Mouse (Mus musculus): ENCODE measurements at regions not wholly inside any gene's neighbourhood (a gene's known extent, or its start where the extent isn't known, plus 50 kb on each side); places are given as distances from the start of the nearest gene placed in this dataset.
"Not testable (repeated sequence)": the region's sequence is repeated elsewhere in the genome, so short reads cannot be mapped to it uniquely, and the experiment has no call there.

- DNase-seq (ENCODE audit: low spot score): not testable (repeated sequence)
These were observed 1385.4 kb upstream of the 1700008P02Rik start for GRCm38 (mm10) chr3:8005684-8006083.

DNA sequence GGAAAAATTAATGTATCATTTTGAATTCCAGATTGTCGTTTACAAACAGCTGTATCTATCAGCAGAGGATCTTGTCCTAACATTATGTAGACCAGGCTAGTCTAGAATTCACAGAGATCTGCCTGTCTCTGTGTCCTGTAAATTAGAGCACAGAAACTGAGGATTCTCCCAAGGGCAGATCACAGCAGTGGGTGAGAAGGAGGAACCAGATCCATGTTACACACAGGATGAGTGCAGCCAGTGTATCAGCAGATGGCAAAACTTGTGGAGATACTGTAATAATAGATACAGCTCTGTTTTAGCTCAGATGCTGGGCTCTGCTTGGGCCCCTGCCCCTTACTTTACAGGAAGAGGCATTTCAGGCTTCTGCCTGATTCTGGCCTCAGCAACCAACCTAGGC is 1384.0 kb upstream of the 1700008P02Rik start:
- DNase-seq (ENCODE audit: low spot score): no peak

DNA sequence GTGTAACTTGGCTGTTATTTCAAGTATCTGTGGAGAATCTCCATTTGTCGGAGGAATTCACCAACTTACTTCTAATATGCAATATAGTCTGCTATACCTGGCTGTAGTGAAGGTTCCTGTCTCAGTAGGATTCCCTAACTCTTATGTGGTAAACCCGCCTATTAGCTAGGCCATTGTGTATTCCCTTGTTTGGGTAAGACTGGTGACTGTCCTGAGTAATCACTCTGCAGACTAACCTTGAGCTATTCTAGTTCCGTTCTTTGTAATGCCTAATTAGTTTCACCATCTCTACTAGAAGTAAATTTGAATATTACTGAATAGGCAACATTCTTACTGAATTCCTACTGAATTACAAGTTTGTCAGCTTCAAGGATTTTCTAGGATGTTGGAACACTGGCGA is 1380.8 kb upstream of the 1700008P02Rik start:
- DNase-seq (ENCODE audit: low spot score): no peak

DNA sequence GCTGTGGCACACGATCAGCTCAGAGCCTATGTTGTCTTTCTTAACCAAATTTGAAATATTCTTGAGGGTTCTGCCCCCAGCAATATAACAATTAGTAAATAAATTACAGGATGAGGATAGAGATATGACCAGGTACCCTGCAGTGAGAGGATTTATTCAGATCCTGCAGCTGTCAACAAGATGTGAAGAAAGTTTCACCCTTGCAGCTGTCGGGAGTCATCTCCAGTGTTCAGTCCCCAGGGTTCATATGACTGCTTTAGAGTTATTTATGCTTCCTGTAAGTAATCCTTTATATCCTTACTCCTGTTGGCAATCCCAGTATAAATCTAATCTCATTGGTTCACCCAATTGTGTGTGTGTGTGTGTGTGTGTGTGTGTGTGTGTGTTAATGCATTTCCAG is 1372.1 kb upstream of the 1700008P02Rik start:
- DNase-seq (ENCODE audit: low spot score): no peak

DNA sequence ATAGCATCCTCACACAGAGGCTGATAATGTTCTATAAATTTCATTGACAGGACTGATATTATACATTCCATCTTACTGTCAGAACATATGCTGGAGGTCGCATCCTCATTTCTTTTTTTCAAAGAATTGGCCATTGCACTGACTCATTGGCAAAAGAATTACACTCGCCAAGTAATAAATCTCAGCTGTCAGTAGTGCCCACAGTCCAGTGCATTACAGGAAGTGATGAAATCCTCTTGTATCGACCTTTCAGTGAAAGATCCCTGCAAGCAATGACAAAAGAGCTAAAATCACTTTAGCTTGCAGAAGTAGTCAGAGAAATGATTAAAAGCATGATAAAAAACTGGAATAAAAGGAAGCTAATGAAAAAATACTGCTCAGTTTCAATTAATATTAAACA is 1353.0 kb upstream of the 1700008P02Rik start:
- DNase-seq (ENCODE audit: low spot score): no peak

- no peak for DNase-seq (ENCODE audit: low spot score)
These were observed 1333.7 kb upstream of the 1700008P02Rik start for GRCm38 (mm10) chr3:7953911-7954310.

GRCm38 (mm10) chr3:7943646-7944381 is 1323.6 kb upstream of the 1700008P02Rik start:
- DNase-seq (ENCODE audit: low spot score): no peak

All from lung, postnatal 25 days (tissue).